Mouse (Mus musculus) E14TG2a.4 (cell line): ENCODE results near the gene Pi4kb.
"Not testable (repeated sequence)": the region's sequence is repeated elsewhere in the genome, so short reads cannot be mapped to it uniquely, and the experiment has no call there.

Source experiments
- CTCF ChIP-seq: conservative IDR thresholded peaks from 2 replicates; pipeline ENCODE4 v1.5.1; 2014; ENCODE audit warnings: low read length
- NANOG ChIP-seq: IDR thresholded peaks from 2 replicates; pipeline ENCODE4 v1.6.1; 2014; ENCODE audit warnings: borderline replicate concordance, low read length, mixed read lengths

GRCm38 (mm10) chr3:94935332-94935731 lies 39.2 kb upstream of the Pi4kb start:
- TF ChIP-seq CTCF, NANOG: not testable (repeated sequence)
